21 mouse cellular contexts compared by ENCODE assay signal in the genomic region with DNA sequence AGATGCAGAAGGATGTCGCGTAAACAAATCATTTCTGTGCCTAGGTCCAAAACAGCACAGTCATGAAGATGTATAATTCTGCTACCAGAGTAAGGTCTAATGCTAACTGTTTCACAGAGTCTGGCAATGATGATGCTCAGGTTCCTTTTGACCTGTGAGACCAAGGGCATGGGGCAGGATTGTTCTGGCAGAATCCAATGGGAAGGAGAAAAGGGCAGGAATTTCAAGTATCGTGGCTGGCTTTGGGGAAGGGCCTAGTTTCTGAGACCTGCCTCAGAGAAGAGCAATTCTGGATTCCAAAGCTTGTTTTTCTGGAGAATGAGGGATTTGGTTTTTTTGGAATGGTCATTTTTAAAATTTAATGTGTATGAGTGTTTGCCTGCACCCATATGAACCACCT. TPM values are rescaled to one million over a fixed set of nuclear protein-coding genes. Genes with fewer than 3 reads are reported as not detected.
"Had no signal": no experiment of that assay in that cellular context is flagged by ENCODE, and none has a peak within 500 bp of the region (broad histone marks: within the 10 kb centered on the region; RNA-seq: fewer than 3 reads in every experiment).

No protein-coding gene starts in this region.

- H3K4me3 ChIP-seq: layer of hippocampus, adult 2 months; limb, embryonic 10.5 days; limb, embryonic 13.5 days; liver, embryonic 13.5 days; megakaryocyte, embryonic 14.5 days; midbrain, embryonic 10.5 days; midbrain, embryonic 13.5 days had no signal

- H3K9ac ChIP-seq: limb, embryonic 13.5 days; liver, embryonic 13.5 days; lung, embryonic 14.5 days; midbrain, embryonic 13.5 days had no signal

- H3K36me3 ChIP-seq: limb, embryonic 10.5 days; limb, embryonic 13.5 days; liver, embryonic 13.5 days; midbrain, embryonic 10.5 days; midbrain, embryonic 13.5 days had no signal

- H3K9me3 ChIP-seq: limb, embryonic 10.5 days; limb, embryonic 13.5 days; liver, embryonic 13.5 days; megakaryocyte, embryonic 14.5 days; midbrain, embryonic 10.5 days; midbrain, embryonic 13.5 days had no signal

- ATAC-seq: hindbrain, postnatal 0 days; inflammation-experienced regulatory T-cells, adult 6 months; intestine, embryonic 16.5 days; lung, postnatal 0 days; midbrain, embryonic 13.5 days had no signal

- DNase-seq: layer of hippocampus, adult 9-11 months; liver; liver, embryonic 13.5 days; lung, embryonic 14.5 days; thymus, adult 2 months; thymus, postnatal 14 days; thymus, postnatal 4 days had no signal

- H3K27me3 ChIP-seq: limb, embryonic 13.5 days; liver, embryonic 13.5 days; megakaryocyte, embryonic 14.5 days; midbrain, embryonic 13.5 days had no signal

- H3K27ac ChIP-seq: hindbrain, postnatal 0 days; layer of hippocampus, adult 2 months; limb, embryonic 10.5 days; limb, embryonic 13.5 days; liver, embryonic 13.5 days; macrophage; midbrain, embryonic 10.5 days; midbrain, embryonic 13.5 days; stomach, postnatal 0 days had no signal

- H3K4me1 ChIP-seq: limb, embryonic 10.5 days; limb, embryonic 13.5 days; liver, embryonic 13.5 days; megakaryocyte, embryonic 14.5 days; midbrain, embryonic 10.5 days; midbrain, embryonic 13.5 days had no signal

- H3K4me2 ChIP-seq: limb, embryonic 13.5 days; liver, embryonic 13.5 days; lung, embryonic 14.5 days; midbrain, embryonic 13.5 days had no signal

RNA-seq across cellular contexts. Expression of a gene that starts 4.8 kb away (rescaled TPM):
- polyA plus RNA-seq: liver, embryonic 13.5 days; liver, embryonic 16.5 days; macrophage; neural tube, embryonic 11.5 days had no signal
